Mouse (Mus musculus) heart, embryonic 10.5 days (tissue): ENCODE results near the gene Foxe3. TPM values are rescaled to one million over a fixed set of nuclear protein-coding genes. Genes with fewer than 3 reads are reported as not detected.
"Not testable (repeated sequence)": the region's sequence is repeated elsewhere in the genome, so short reads cannot be mapped to it uniquely, and the experiment has no call there.

Source experiments
- DNase-seq: peaks from one replicate; pipeline ENCODE4 v3.0.0-alpha.2; 2017; ENCODE audit warnings: low spot score
- H3K27ac ChIP-seq: fragments of 300-500 bp; sonication (generic); 2 replicates; pipeline ENCODE4 v1.5.1; 2016; ENCODE audit warnings: mild to moderate bottlenecking
- H3K27me3 ChIP-seq: fragments of 300-500 bp; sonication (generic); 2 replicates; pipeline ENCODE4 v1.6.1; 2016; ENCODE audit warnings: mild to moderate bottlenecking; ENCODE audit not compliant: poor library complexity, insufficient read depth, severe bottlenecking
- H3K36me3 ChIP-seq: fragments of 300-500 bp; sonication (generic); 2 replicates; pipeline ENCODE4 v1.6.1; 2016; ENCODE audit warnings: mild to moderate bottlenecking, moderate library complexity
- H3K4me1 ChIP-seq: fragments of 300-500 bp; sonication (generic); 2 replicates; pipeline ENCODE4 v1.6.1; 2016; ENCODE audit warnings: mild to moderate bottlenecking
- H3K4me3 ChIP-seq: fragments of 300-500 bp; sonication (generic); 2 replicates; pipeline ENCODE4 v1.5.1; 2016; ENCODE audit warnings: mild to moderate bottlenecking, moderate library complexity
- H3K9me3 ChIP-seq: fragments of 300-500 bp; sonication (generic); 2 replicates; pipeline ENCODE4 v1.6.1; 2016; ENCODE audit warnings: mild to moderate bottlenecking, moderate library complexity
- WGBS: fragments of 180-500 bp; shearing (Covaris S2); methylation state at CpG from one replicate; pipeline ENCODE4 v1.1.7; 2016; 5-methylcytosine and 5-hydroxymethylcytosine counted together
- polyA plus RNA-seq: library from polyadenylated mRNA; unstranded; fragments of >200 nt; fragmentation: Nextera tagmentation; extraction: Ambion mirVana; gene quantifications from 2 replicates; pipeline ENCODE4 v1.2.1, GENCODE M21; 2016

Gene Foxe3
- 0.62 TPM in 1 of 2 replicates, not detected in the other for polyA plus RNA-seq

DNA sequence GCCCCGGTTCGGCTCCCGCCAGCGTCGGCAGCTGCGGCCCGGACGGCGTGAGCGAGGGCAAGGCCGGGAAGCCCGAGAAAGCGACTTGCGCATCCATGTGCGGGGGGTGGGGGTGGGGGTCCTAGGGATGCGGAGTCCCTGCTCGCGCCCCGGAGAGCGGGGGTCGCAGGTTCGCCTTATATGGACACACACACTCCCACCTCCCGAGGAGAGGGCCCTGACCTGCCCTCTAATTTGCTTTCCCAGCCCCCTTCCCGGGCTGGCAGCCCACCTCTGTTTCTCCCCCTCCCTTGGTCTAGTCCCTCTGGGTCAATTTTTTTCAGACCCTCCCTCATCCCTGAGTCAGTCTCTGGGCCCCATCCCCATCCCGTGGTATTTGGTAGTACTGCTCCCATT, at the start of gene Foxe3:
TSS of gene Foxe3 (minus strand) at position 97 of the 396 bp plus-strand sequence.
- H3K4me3 ChIP-seq = peak within 1 kb of the TSS; percentile 61
- no peaks in the 10 kb centered on the region for H3K36me3 ChIP-seq
- peaks cover 15% of the 10 kb centered on the region for H3K4me1 ChIP-seq
- DNase-seq = no peak
- H3K27ac ChIP-seq = 0 out of 2 replicates have a peak within 1 kb of the TSS, but pooled peaks have one; percentile 24
- H3K27me3 ChIP-seq = peaks cover 85% of the 10 kb centered on the region
- 1% methylated on average over 19 of the region's 25 CpGs for WGBS
- H3K9me3 ChIP-seq = no peaks in the 10 kb centered on the region

DNA sequence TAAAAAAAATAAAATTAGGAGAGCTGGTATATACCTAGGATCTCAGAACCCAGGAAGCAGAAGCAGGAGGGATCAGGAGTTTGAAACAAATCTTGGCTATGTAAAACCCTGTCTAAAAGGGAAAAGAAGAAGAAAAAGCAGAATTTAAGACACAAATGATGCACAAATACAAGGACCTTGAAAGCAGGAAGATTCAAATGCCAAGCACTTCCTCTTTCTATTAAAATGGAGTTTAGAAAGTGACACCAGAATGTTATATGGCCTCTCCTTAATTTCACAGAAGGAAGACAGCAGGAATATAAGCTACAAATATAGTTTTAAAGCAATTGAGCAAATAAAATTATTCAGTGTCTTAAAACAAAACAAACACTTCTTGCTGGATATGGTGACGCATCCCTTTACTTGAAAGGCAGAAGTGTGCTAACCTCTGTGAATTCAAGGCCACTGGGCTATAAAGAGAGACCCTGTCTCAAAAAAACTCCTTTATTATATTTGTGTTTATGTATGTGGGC, 47.5 kb upstream of the Foxe3 start:
- Histone ChIP-seq H3K27me3 (no peaks in the 10 kb centered on the region), H3K4me1 (no peaks in the 10 kb centered on the region), H3K9me3 (no peaks in the 10 kb centered on the region), H3K27ac (no peak overlapping the region), H3K36me3 (peaks cover 8% of the 10 kb centered on the region), H3K4me3 (no peak overlapping the region)
- WGBS = 82% methylated on average over 1 of the region's 1 CpGs
- DNase-seq = no peak

- Histone ChIP-seq H3K9me3 (no peaks in the 10 kb centered on the region), H3K27me3 (no peaks in the 10 kb centered on the region), H3K4me3 (no peak overlapping the region), H3K4me1 (no peaks in the 10 kb centered on the region), H3K36me3 (peaks cover 26% of the 10 kb centered on the region), H3K27ac (no peak overlapping the region)
- WGBS = 91% methylated on average over 5 of the region's 5 CpGs
- DNase-seq = no peak
Measured at GRCm38 (mm10) chr4:114970736-114971135, 44.9 kb upstream of the Foxe3 start.

GRCm38 (mm10) chr4:114960881-114961280, 35.1 kb upstream of the Foxe3 start:
- WGBS = 87% methylated on average over 2 of the region's 2 CpGs
- H3K36me3 ChIP-seq = peaks cover 28% of the 10 kb centered on the region
- not testable (repeated sequence) for DNase-seq

GRCm38 (mm10) chr4:114959533-114959932, 33.7 kb upstream of the Foxe3 start:
- H3K4me1 ChIP-seq = peaks cover 4% of the 10 kb centered on the region; the same call in 1 of the 2 replicates
- peaks cover 15% of the 10 kb centered on the region; the same call in 1 of the 2 replicates for H3K36me3 ChIP-seq
- H3K9me3 ChIP-seq = no peaks in the 10 kb centered on the region
- H3K27me3 ChIP-seq = no peaks in the 10 kb centered on the region
- no peak for DNase-seq
- 87% methylated on average over 2 of the region's 2 CpGs for WGBS
- H3K27ac ChIP-seq = no peak overlapping the region
- no peak overlapping the region for H3K4me3 ChIP-seq

More at GRCm38 (mm10) chr4:114960881-114961280, 35.1 kb upstream of the Foxe3 start:
- H3K27me3 ChIP-seq, H3K9me3 ChIP-seq, H3K4me3 ChIP-seq, H3K27ac ChIP-seq, H3K4me1 ChIP-seq: not testable (repeated sequence)

DNA sequence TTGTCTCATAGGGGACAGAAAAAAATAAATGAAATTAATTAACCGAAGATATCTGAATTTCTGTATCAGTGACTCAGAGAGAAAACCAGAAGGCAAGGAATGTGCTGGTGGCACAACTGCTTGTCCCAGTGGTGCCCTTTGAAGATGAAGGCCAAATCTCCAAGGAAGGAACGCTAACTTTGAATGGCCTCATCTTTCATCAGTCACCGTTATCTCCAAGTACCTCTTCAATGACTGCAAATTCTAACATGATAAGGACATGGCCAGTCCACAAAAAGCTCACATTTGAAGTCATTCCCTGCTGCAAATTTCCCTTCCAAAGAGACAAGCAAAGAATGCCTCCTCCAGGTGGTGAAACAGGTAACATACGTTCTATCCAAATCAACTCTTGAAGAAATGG, 33.0 kb upstream of the Foxe3 start:
- peaks cover 11% of the 10 kb centered on the region; the same call in 1 of the 2 replicates for H3K36me3 ChIP-seq
- H3K4me1 ChIP-seq = peaks cover 4% of the 10 kb centered on the region; the same call in 1 of the 2 replicates
- H3K27me3 ChIP-seq = no peaks in the 10 kb centered on the region
- H3K4me3 ChIP-seq = no peak overlapping the region
- no peak for DNase-seq
- no peak overlapping the region for H3K27ac ChIP-seq
- no peaks in the 10 kb centered on the region for H3K9me3 ChIP-seq
- WGBS = 63% methylated on average over 4 of the region's 4 CpGs

DNA sequence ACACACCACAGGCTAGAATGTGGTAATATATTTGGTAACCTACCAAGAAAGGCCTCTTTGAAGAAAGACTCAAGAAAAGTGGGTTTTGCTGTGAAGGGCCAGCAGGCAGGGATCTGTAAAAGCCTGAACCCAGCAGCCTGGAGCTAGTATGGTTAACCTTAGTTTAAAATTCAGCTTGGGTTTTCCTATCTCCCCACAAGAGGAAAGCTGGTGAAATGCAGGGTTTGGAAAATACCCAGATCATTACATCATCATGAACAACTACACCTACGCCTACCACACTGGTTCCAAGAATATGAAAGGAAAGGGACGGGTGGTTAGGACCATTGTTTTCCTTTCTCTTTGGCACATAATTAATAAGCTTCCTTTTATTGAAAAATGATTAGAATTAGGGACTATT, 32.4 kb upstream of the Foxe3 start:
- no peak overlapping the region for H3K4me3 ChIP-seq
- peaks cover 4% of the 10 kb centered on the region; the same call in 1 of the 2 replicates for H3K4me1 ChIP-seq
- H3K27ac ChIP-seq = no peak overlapping the region
- H3K27me3 ChIP-seq = 0 out of 2 replicates have a peak, but pooled peaks cover under 1% of the 10 kb centered on the region
- no peak for DNase-seq
- 82% methylated on average over 2 of the region's 2 CpGs for WGBS
- peaks cover 11% of the 10 kb centered on the region; the same call in 1 of the 2 replicates for H3K36me3 ChIP-seq
- H3K9me3 ChIP-seq = no peaks in the 10 kb centered on the region

DNA sequence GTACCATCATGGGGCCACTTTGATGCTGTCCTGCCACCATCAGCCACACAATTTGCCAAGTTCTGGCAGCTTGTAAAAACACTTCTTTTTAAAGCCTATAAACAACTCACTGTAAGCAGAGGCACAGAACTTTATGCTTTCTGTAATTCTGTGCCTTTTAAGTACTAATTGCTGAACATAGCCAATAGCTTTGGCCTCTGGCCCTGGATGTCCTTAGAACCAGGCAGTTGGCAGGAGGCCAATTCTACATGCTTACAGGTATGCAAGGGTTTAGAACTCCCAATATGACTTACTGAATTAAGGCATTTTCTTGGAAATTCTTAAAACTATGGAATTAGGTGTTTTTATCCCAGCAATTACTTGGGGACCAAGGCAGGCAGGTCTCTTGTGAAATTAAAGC, 31.6 kb upstream of the Foxe3 start:
- peaks cover 3% of the 10 kb centered on the region; the same call in 1 of the 2 replicates for H3K36me3 ChIP-seq
- no peak for DNase-seq
- 0 out of 2 replicates have a peak, but pooled peaks cover 5% of the 10 kb centered on the region for H3K27me3 ChIP-seq
- H3K4me1 ChIP-seq = peaks cover 4% of the 10 kb centered on the region; the same call in 1 of the 2 replicates
- no peaks in the 10 kb centered on the region for H3K9me3 ChIP-seq
- H3K4me3 ChIP-seq = no peak overlapping the region
- no peak overlapping the region for H3K27ac ChIP-seq

- H3K27ac ChIP-seq = no peak overlapping the region
- no peaks in the 10 kb centered on the region for H3K36me3 ChIP-seq
- no peaks in the 10 kb centered on the region for H3K4me1 ChIP-seq
- H3K27me3 ChIP-seq = peaks cover 28% of the 10 kb centered on the region
- WGBS = 69% methylated on average over 3 of the region's 3 CpGs
- H3K4me3 ChIP-seq = no peak overlapping the region
- no peak for DNase-seq
- no peaks in the 10 kb centered on the region for H3K9me3 ChIP-seq
Measured at GRCm38 (mm10) chr4:114953172-114953571, 27.4 kb upstream of the Foxe3 start.

DNA sequence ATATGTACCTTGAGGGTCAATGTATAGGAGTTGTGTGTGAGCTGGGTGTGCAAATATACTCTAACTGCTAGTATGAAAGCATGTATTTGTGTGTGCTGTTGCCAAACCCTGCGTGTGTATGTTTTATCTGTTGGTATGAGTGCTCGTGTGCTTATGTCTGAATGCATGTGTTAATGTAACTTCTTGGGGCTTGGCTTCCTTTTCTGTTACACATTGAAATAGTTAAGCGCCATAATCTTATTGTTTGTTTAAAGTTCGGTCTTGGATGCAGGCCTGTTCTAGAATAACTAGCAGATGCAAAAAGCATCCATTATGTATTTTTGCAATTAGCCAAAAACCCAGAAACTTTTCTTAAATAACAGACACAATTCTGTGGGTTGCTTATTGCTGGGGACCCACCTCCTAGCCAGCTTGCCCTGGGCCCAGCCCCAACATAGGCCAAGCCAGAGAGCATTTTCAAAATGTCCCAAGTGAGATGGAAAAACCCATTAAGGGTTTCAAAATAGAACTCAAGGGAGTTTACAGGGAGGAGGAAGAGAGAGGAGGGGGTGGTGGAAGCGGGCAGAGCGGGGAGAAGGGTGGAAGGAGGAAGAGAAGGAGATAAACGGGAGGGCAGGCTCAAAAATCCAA, 22.2 kb upstream of the Foxe3 start:
- Histone ChIP-seq H3K27ac (no peak overlapping the region), H3K4me1 (no peaks in the 10 kb centered on the region), H3K36me3 (no peaks in the 10 kb centered on the region), H3K4me3 (no peak overlapping the region), H3K9me3 (no peaks in the 10 kb centered on the region), H3K27me3 (peaks cover 59% of the 10 kb centered on the region)
- DNase-seq = peak; percentile 61
- WGBS = 58% methylated on average over 7 of the region's 7 CpGs

- Histone ChIP-seq H3K27ac (no peak overlapping the region), H3K9me3 (no peaks in the 10 kb centered on the region), H3K4me1 (no peaks in the 10 kb centered on the region), H3K27me3 (peaks cover 58% of the 10 kb centered on the region), H3K36me3 (no peaks in the 10 kb centered on the region), H3K4me3 (no peak overlapping the region)
- peak; percentile 81 for DNase-seq
- 26% methylated on average over 6 of the region's 6 CpGs for WGBS
Measured at GRCm38 (mm10) chr4:114947395-114947794, 21.6 kb upstream of the Foxe3 start.

DNA sequence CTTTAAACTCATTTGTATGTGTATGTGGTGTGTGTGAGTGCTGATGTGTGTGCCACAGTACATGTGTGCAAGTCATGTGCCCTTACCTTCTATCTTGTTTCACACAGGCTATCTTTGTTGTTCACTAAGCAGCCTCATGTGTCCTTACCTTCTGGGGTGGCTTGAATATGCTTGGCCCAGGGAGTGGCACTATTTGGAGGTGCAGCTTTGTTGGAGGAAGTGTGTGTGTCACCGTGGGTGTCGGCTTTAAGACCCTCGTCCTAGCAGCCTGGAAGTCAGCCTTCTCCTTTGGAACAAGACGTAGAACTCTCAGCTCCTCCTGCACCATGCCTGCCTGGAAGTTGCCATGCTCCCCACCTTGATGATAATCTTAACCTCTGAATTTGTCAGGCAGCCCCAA, 20.6 kb upstream of the Foxe3 start:
- WGBS = 75% methylated on average over 4 of the region's 4 CpGs
- peaks cover 67% of the 10 kb centered on the region for H3K27me3 ChIP-seq
- H3K9me3 ChIP-seq = no peaks in the 10 kb centered on the region
- DNase-seq = peak; percentile 69
- no peaks in the 10 kb centered on the region for H3K4me1 ChIP-seq
- H3K36me3 ChIP-seq = no peaks in the 10 kb centered on the region
- H3K4me3 ChIP-seq = no peak overlapping the region
- no peak overlapping the region for H3K27ac ChIP-seq

- H3K9me3 ChIP-seq = no peaks in the 10 kb centered on the region
- no peaks in the 10 kb centered on the region for H3K36me3 ChIP-seq
- no peaks in the 10 kb centered on the region for H3K4me1 ChIP-seq
- no peak overlapping the region for H3K27ac ChIP-seq
- DNase-seq = peak; percentile 42
- no peak overlapping the region for H3K4me3 ChIP-seq
- H3K27me3 ChIP-seq = peaks cover 63% of the 10 kb centered on the region
- 43% methylated on average over 5 of the region's 5 CpGs for WGBS
Measured at GRCm38 (mm10) chr4:114945021-114945420, 19.2 kb upstream of the Foxe3 start.
